Mouse (Mus musculus): ENCODE measurements at regions not wholly inside any gene's neighbourhood (a gene's known extent, or its start where the extent isn't known, plus 50 kb on each side); places are given as distances from the start of the nearest gene placed in this dataset.

GRCm38 (mm10) chr1:4669732-4670131 is 138.0 kb upstream of the Gm37988 start:
- WGBS, result 61% methylated on average over 1 of the region's 1 CpGs
- H3K4me3 ChIP-seq (replicated peaks; ENCODE audit: extremely low read depth, low read depth, low read length), result no peak overlapping the region
- H3K4me1 ChIP-seq (ENCODE audit: control insufficient read depth, insufficient read depth, low read length), result peaks cover 5% of the 10 kb centered on the region
- no peak for TF ChIP-seq POLR2A (IDR thresholded peaks at IDR 0.05; ENCODE audit: borderline replicate concordance, extremely low read depth, low read depth, low read length)
- TF ChIP-seq CTCF (IDR thresholded peaks at IDR 0.05; ENCODE audit: insufficient read depth, low read length), result no peak
- DNase-seq, result no peak

GRCm38 (mm10) chr1:4671237-4672019 is 136.3 kb upstream of the Gm37988 start:
- no peak for DNase-seq
- Histone ChIP-seq H3K4me1 (ENCODE audit: control insufficient read depth, insufficient read depth, low read length) (peaks cover 5% of the 10 kb centered on the region), H3K4me3 (replicated peaks; ENCODE audit: extremely low read depth, low read depth, low read length) (no peak overlapping the region)
- no peak for TF ChIP-seq CTCF (IDR thresholded peaks at IDR 0.05; ENCODE audit: insufficient read depth, low read length)
- no peak for TF ChIP-seq POLR2A (IDR thresholded peaks at IDR 0.05; ENCODE audit: borderline replicate concordance, extremely low read depth, low read depth, low read length)
- WGBS, result 2% methylated on average over 1 of the region's 1 CpGs

- no peak for TF ChIP-seq CTCF (IDR thresholded peaks at IDR 0.05; ENCODE audit: insufficient read depth, low read length)
- no peak for TF ChIP-seq POLR2A (IDR thresholded peaks at IDR 0.05; ENCODE audit: borderline replicate concordance, extremely low read depth, low read depth, low read length)
- DNase-seq, result no peak
- Histone ChIP-seq H3K4me3 (replicated peaks; ENCODE audit: extremely low read depth, low read depth, low read length) (no peak overlapping the region), H3K4me1 (ENCODE audit: control insufficient read depth, insufficient read depth, low read length) (peaks cover 5% of the 10 kb centered on the region)
- 44% methylated on average over 4 of the region's 4 CpGs for WGBS
Observed at GRCm38 (mm10) chr1:4672344-4672743, 135.3 kb upstream of the Gm37988 start.

- DNase-seq, result no peak
- Histone ChIP-seq H3K4me1 (ENCODE audit: control insufficient read depth, insufficient read depth, low read length) (no peaks in the 10 kb centered on the region), H3K4me3 (replicated peaks; ENCODE audit: extremely low read depth, low read depth, low read length) (no peak overlapping the region)
- TF ChIP-seq POLR2A (IDR thresholded peaks at IDR 0.05; ENCODE audit: borderline replicate concordance, extremely low read depth, low read depth, low read length) (no peak), CTCF (IDR thresholded peaks at IDR 0.05; ENCODE audit: insufficient read depth, low read length) (no peak)
- WGBS, result 92% methylated on average over 9 of the region's 9 CpGs
Observed at GRCm38 (mm10) chr1:4687605-4688004, 120.1 kb upstream of the Gm37988 start.

- no peak for TF ChIP-seq CTCF (IDR thresholded peaks at IDR 0.05; ENCODE audit: insufficient read depth, low read length)
- no peak for TF ChIP-seq POLR2A (IDR thresholded peaks at IDR 0.05; ENCODE audit: borderline replicate concordance, extremely low read depth, low read depth, low read length)
- WGBS, result 24% methylated on average over 26 of the region's 26 CpGs
- no peak for DNase-seq
- no peak overlapping the region for H3K4me3 ChIP-seq (replicated peaks; ENCODE audit: extremely low read depth, low read depth, low read length)
- H3K4me1 ChIP-seq (ENCODE audit: control insufficient read depth, insufficient read depth, low read length), result no peaks in the 10 kb centered on the region
Observed at GRCm38 (mm10) chr1:4689096-4689495, 118.6 kb upstream of the Gm37988 start.

GRCm38 (mm10) chr1:4703316-4703715 is 104.4 kb upstream of the Gm37988 start:
- TF ChIP-seq POLR2A (IDR thresholded peaks at IDR 0.05; ENCODE audit: borderline replicate concordance, extremely low read depth, low read depth, low read length), result no peak
- TF ChIP-seq CTCF (IDR thresholded peaks at IDR 0.05; ENCODE audit: insufficient read depth, low read length), result no peak
- DNase-seq, result no peak
- 81% methylated on average over 3 of the region's 3 CpGs for WGBS
- Histone ChIP-seq H3K4me3 (replicated peaks; ENCODE audit: extremely low read depth, low read depth, low read length) (no peak overlapping the region), H3K4me1 (ENCODE audit: control insufficient read depth, insufficient read depth, low read length) (no peaks in the 10 kb centered on the region)

- no peak for TF ChIP-seq POLR2A (IDR thresholded peaks at IDR 0.05; ENCODE audit: borderline replicate concordance, extremely low read depth, low read depth, low read length)
- TF ChIP-seq CTCF (IDR thresholded peaks at IDR 0.05; ENCODE audit: insufficient read depth, low read length), result no peak
- no peak for DNase-seq
- Histone ChIP-seq H3K4me1 (ENCODE audit: control insufficient read depth, insufficient read depth, low read length) (no peaks in the 10 kb centered on the region), H3K4me3 (replicated peaks; ENCODE audit: extremely low read depth, low read depth, low read length) (no peak overlapping the region)
- 57% methylated on average over 6 of the region's 6 CpGs for WGBS
Observed at GRCm38 (mm10) chr1:4706171-4706570, 101.5 kb upstream of the Gm37988 start.

GRCm38 (mm10) chr1:4722333-4722931 is 85.3 kb upstream of the Gm37988 start:
- Histone ChIP-seq H3K4me3 (replicated peaks; ENCODE audit: extremely low read depth, low read depth, low read length) (no peak overlapping the region), H3K4me1 (ENCODE audit: control insufficient read depth, insufficient read depth, low read length) (no peaks in the 10 kb centered on the region)
- WGBS, result 67% methylated on average over 10 of the region's 10 CpGs
- TF ChIP-seq POLR2A (IDR thresholded peaks at IDR 0.05; ENCODE audit: borderline replicate concordance, extremely low read depth, low read depth, low read length) (no peak), CTCF (IDR thresholded peaks at IDR 0.05; ENCODE audit: insufficient read depth, low read length) (no peak)
- DNase-seq, result no peak

Measured in lung, adult 2 months (tissue).